Mouse (Mus musculus): ENCODE data around the gene N4bp1.

N4bp1 gene

DNA sequence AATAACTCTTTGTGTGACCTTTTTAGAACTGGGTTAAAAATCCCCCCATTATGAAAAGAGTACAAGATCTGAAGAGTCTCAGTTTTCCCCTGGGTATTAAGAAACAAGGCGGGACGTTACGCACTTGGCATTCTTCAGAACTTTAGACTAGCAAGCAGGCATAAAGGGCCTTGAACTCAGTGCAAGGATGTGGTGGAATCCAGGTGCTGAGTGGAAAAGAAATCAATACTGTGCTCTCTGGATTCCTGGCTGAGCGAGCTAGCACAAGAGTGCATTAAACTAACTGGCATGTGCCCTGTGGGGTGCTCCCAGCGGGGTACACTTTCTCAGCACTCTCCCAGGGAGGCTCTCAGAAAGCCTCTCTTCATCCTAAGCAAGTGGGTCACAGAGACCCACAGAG, 122.3 kb downstream of the N4bp1 start:
- no peak for DNase-seq (ENCODE audit: low read depth)

DNA sequence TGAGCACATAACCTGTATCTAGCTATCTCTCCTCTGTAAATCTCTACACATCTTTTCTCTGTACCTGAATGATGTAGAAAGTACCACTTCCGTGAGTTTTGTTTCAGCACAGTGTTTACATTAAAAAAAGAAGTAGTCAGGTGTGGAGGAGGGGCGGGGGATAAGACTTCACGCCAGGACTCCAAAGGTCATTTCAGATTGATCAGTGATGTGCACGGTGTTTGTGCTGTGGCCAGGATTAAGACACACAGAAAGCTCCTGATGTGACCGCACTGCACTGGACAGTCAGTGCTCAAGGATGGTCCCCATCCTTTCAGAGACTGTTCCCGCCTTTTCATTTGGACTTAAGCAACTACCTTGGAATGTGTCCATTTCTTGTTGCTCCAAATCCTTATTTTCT, 124.3 kb downstream of the N4bp1 start:
- no peak for DNase-seq (ENCODE audit: low read depth)

DNA sequence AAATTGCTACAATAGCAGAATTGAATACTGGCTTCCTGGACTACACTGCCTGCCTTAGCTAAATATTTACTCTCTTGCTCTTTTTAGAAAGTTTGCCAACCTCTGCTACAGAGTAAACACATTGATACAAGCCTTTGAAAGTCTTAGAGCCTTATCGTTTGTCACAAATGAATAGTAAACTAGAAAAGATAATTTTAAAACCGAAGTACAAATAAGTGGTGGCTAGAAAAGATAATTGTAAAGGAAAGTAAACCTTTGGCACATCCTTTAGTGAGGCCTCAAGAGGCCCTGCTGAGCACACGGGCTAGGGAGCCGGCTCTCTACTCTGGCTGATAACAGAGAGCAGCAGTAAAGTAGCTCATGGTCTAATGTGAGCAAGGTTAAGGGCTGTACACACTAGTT, 126.0 kb downstream of the N4bp1 start:
- no peak for DNase-seq (ENCODE audit: low read depth)

DNA sequence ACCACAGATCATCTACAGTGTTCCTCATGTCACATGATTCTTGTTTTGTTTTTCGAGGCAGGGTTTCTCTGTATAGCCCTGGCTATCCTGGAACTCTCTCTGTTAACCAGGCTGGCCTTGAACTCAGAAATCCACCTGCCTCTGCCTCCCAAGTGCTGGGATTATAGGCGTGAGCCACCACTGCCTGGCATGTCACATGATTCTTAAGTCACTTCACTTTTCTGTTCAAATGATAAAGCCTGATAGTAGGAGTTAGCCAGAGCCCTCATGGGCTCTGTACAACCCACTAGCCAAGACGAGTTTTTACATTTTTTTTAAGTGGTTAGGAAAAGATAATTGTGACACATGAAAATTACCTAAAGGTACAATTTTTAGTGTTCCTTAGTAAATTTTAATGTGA, 126.4 kb downstream of the N4bp1 start:
- no peak for DNase-seq (ENCODE audit: low read depth)

All from fibroblast of lung, adult 2 months (primary cell).